Mouse (Mus musculus): ENCODE data around the gene Apol8. TPM values are rescaled to one million over a fixed set of nuclear protein-coding genes. Genes with fewer than 3 reads are reported as not detected.

Gene Apol8
- polyA plus RNA-seq, 1 experiment from 2014 or later = not detected

DNA sequence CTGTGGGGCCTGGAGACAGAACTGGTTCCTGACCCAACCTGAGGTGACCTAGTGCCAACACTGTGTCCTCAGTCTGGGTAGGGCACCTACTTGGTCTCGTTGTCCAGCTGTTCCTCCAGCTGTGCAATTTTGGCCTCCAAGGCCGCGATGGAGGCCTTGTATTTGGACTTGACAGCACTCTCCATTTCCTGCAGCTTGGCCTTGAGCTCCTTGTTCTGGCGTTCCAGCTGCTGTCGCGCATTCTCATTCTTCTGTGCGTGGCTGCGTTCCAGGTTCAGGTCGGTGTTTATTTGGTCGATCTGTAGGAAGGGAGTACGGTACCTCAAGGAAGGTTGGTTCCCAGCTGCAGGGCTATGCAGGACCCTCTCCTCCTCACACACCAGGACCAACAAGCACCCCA lies 6.9 kb upstream of the Apol8 start:
- no peak overlapping the region for H3K9ac ChIP-seq (ENCODE audit: low read depth, low read length)
- H3K9me3 ChIP-seq (ENCODE audit: control insufficient read depth, low read length) = no peaks in the 10 kb centered on the region
- DNase-seq (ENCODE audit: low spot score) (no peak), ATAC-seq (ENCODE audit: low read depth) (no peak)
- H3K27me3 ChIP-seq (replicated peaks; ENCODE audit: control insufficient read depth, insufficient read depth, low read length) = no peaks in the 10 kb centered on the region
- H3K4me2 ChIP-seq (ENCODE audit: low read depth, low read length) = no peak overlapping the region
- no peaks in the 10 kb centered on the region for H3K4me1 ChIP-seq (ENCODE audit: control insufficient read depth, insufficient read depth, low read length)
- no peak overlapping the region for H3K4me3 ChIP-seq (ENCODE audit: low read depth, low read length)
- 86% methylated on average over 11 of the region's 11 CpGs for WGBS
- H3K27ac ChIP-seq (replicated peaks; ENCODE audit: low read depth, low read length) = no peak overlapping the region
- peaks cover 88% of the 10 kb centered on the region for H3K36me3 ChIP-seq (ENCODE audit: control insufficient read depth, insufficient read depth, low read length)

- ATAC-seq (ENCODE audit: low read depth) (no peak), DNase-seq (ENCODE audit: low spot score) (no peak)
- H3K27ac ChIP-seq (replicated peaks; ENCODE audit: low read depth, low read length) = no peak overlapping the region
- H3K4me1 ChIP-seq (ENCODE audit: control insufficient read depth, insufficient read depth, low read length) = no peaks in the 10 kb centered on the region
- WGBS = 92% methylated on average over 16 of the region's 16 CpGs
- no peaks in the 10 kb centered on the region for H3K27me3 ChIP-seq (replicated peaks; ENCODE audit: control insufficient read depth, insufficient read depth, low read length)
- H3K9ac ChIP-seq (ENCODE audit: low read depth, low read length) = no peak overlapping the region
- H3K4me2 ChIP-seq (ENCODE audit: low read depth, low read length) = no peak overlapping the region
- no peak overlapping the region for H3K4me3 ChIP-seq (ENCODE audit: low read depth, low read length)
- H3K9me3 ChIP-seq (ENCODE audit: control insufficient read depth, low read length) = no peaks in the 10 kb centered on the region
- H3K36me3 ChIP-seq (ENCODE audit: control insufficient read depth, insufficient read depth, low read length) = peaks cover 82% of the 10 kb centered on the region
Observed at GRCm38 (mm10) chr15:77763050-77763449, 6.2 kb upstream of the Apol8 start.

GRCm38 (mm10) chr15:77761561-77762380 lies 5.0 kb upstream of the Apol8 start:
- no peak overlapping the region for H3K9ac ChIP-seq (ENCODE audit: low read depth, low read length)
- peaks cover 69% of the 10 kb centered on the region for H3K36me3 ChIP-seq (ENCODE audit: control insufficient read depth, insufficient read depth, low read length)
- WGBS = 74% methylated on average over 21 of the region's 22 CpGs
- DNase-seq (ENCODE audit: low spot score) = peak; percentile 62
- no peaks in the 10 kb centered on the region for H3K4me1 ChIP-seq (ENCODE audit: control insufficient read depth, insufficient read depth, low read length)
- H3K9me3 ChIP-seq (ENCODE audit: control insufficient read depth, low read length) = no peaks in the 10 kb centered on the region
- no peak overlapping the region for H3K4me3 ChIP-seq (ENCODE audit: low read depth, low read length)
- H3K27me3 ChIP-seq (replicated peaks; ENCODE audit: control insufficient read depth, insufficient read depth, low read length) = no peaks in the 10 kb centered on the region
- no peak overlapping the region for H3K4me2 ChIP-seq (ENCODE audit: low read depth, low read length)
- no peak for ATAC-seq (ENCODE audit: low read depth)
- no peak overlapping the region for H3K27ac ChIP-seq (replicated peaks; ENCODE audit: low read depth, low read length)

GRCm38 (mm10) chr15:77761083-77761482 lies 4.3 kb upstream of the Apol8 start:
- no peak for ATAC-seq (ENCODE audit: low read depth)
- no peaks in the 10 kb centered on the region for H3K27me3 ChIP-seq (replicated peaks; ENCODE audit: control insufficient read depth, insufficient read depth, low read length)
- no peaks in the 10 kb centered on the region for H3K4me1 ChIP-seq (ENCODE audit: control insufficient read depth, insufficient read depth, low read length)
- WGBS = 94% methylated on average over 7 of the region's 7 CpGs
- no peak overlapping the region for H3K27ac ChIP-seq (replicated peaks; ENCODE audit: low read depth, low read length)
- H3K4me3 ChIP-seq (ENCODE audit: low read depth, low read length) = no peak overlapping the region
- DNase-seq (ENCODE audit: low spot score) = no peak
- no peak overlapping the region for H3K9ac ChIP-seq (ENCODE audit: low read depth, low read length)
- no peaks in the 10 kb centered on the region for H3K9me3 ChIP-seq (ENCODE audit: control insufficient read depth, low read length)
- no peak overlapping the region for H3K4me2 ChIP-seq (ENCODE audit: low read depth, low read length)
- peaks cover 62% of the 10 kb centered on the region for H3K36me3 ChIP-seq (ENCODE audit: control insufficient read depth, insufficient read depth, low read length)

DNA sequence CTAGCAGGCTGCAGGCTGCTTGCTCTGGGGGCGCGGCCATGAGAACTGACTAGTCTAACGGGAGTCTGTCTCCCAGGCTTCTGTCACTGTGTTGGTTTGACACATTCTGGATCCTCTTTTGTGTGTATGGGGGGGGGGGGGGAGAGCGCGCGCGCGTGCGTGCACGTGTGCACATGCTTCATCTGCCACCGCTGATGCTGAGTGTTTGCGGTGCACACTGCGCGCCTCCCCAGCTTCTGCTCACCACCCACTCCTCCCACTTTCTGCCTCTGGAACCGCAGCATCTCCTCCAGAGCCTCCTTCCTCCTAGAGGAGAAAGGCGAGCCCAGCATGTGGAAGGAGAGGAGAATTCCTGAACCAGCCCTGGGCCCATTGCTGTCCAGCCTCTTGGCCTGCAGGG lies 3.2 kb upstream of the Apol8 start:
- no peaks in the 10 kb centered on the region for H3K27me3 ChIP-seq (replicated peaks; ENCODE audit: control insufficient read depth, insufficient read depth, low read length)
- H3K27ac ChIP-seq (replicated peaks; ENCODE audit: low read depth, low read length) = no peak overlapping the region
- 94% methylated on average over 16 of the region's 16 CpGs for WGBS
- H3K4me2 ChIP-seq (ENCODE audit: low read depth, low read length) = no peak overlapping the region
- H3K9ac ChIP-seq (ENCODE audit: low read depth, low read length) = no peak overlapping the region
- DNase-seq (ENCODE audit: low spot score) = no peak
- H3K36me3 ChIP-seq (ENCODE audit: control insufficient read depth, insufficient read depth, low read length) = peaks cover 51% of the 10 kb centered on the region
- H3K9me3 ChIP-seq (ENCODE audit: control insufficient read depth, low read length) = no peaks in the 10 kb centered on the region
- ATAC-seq (ENCODE audit: low read depth) = no peak
- H3K4me3 ChIP-seq (ENCODE audit: low read depth, low read length) = no peak overlapping the region
- no peaks in the 10 kb centered on the region for H3K4me1 ChIP-seq (ENCODE audit: control insufficient read depth, insufficient read depth, low read length)

DNA sequence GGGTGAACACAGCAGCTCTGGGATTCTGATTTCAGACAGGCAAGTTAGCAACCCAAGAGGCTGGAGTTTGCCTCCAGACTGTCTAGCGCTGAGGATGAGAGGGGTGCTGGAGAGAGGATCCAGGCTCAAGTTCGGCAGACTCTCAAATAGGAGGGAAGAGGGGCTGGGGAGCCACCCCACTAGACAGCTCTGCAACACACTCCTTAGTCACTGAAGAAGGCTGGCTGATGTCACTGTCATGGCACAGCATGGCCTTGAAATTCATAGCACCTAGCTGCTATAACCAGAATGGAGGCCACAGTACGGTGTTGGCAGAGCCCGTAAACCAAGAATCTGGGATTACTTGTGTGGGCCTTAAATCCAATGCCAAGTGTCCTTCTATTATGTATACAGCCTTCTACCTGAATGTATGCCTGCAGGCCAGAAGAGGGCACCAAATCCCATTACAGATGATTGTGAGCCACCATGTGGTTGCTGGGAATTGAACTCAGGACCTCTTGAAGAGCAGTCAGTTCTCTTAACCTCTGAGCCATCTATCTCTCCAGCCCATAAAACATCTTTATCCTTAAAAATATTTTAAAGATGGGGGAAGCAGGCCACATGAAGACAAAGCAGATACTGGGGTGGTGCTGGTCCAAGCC lies 903 bp upstream of the Apol8 start:
- WGBS = 74% methylated on average over 4 of the region's 4 CpGs
- Histone ChIP-seq H3K4me3 (ENCODE audit: low read depth, low read length) (no peak overlapping the region), H3K4me1 (ENCODE audit: control insufficient read depth, insufficient read depth, low read length) (no peaks in the 10 kb centered on the region), H3K9ac (ENCODE audit: low read depth, low read length) (no peak overlapping the region), H3K9me3 (ENCODE audit: control insufficient read depth, low read length) (no peaks in the 10 kb centered on the region), H3K27ac (replicated peaks; ENCODE audit: low read depth, low read length) (no peak overlapping the region), H3K36me3 (ENCODE audit: control insufficient read depth, insufficient read depth, low read length) (peaks cover 29% of the 10 kb centered on the region), H3K4me2 (ENCODE audit: low read depth, low read length) (no peak overlapping the region), H3K27me3 (replicated peaks; ENCODE audit: control insufficient read depth, insufficient read depth, low read length) (no peaks in the 10 kb centered on the region)
- DNase-seq (ENCODE audit: low spot score) = no peak
- ATAC-seq (ENCODE audit: low read depth) = no peak

GRCm38 (mm10) chr15:77756081-77756480 lies 722 bp downstream of the Apol8 start:
- Histone ChIP-seq H3K9ac (ENCODE audit: low read depth, low read length) (no peak overlapping the region), H3K36me3 (ENCODE audit: control insufficient read depth, insufficient read depth, low read length) (peaks cover 13% of the 10 kb centered on the region), H3K4me1 (ENCODE audit: control insufficient read depth, insufficient read depth, low read length) (no peaks in the 10 kb centered on the region), H3K27ac (replicated peaks; ENCODE audit: low read depth, low read length) (no peak overlapping the region), H3K4me3 (ENCODE audit: low read depth, low read length) (no peak overlapping the region), H3K4me2 (ENCODE audit: low read depth, low read length) (no peak overlapping the region), H3K27me3 (replicated peaks; ENCODE audit: control insufficient read depth, insufficient read depth, low read length) (no peaks in the 10 kb centered on the region), H3K9me3 (ENCODE audit: control insufficient read depth, low read length) (no peaks in the 10 kb centered on the region)
- ATAC-seq (ENCODE audit: low read depth) = no peak
- 69% methylated on average over 2 of the region's 2 CpGs for WGBS
- DNase-seq (ENCODE audit: low spot score) = no peak

DNA sequence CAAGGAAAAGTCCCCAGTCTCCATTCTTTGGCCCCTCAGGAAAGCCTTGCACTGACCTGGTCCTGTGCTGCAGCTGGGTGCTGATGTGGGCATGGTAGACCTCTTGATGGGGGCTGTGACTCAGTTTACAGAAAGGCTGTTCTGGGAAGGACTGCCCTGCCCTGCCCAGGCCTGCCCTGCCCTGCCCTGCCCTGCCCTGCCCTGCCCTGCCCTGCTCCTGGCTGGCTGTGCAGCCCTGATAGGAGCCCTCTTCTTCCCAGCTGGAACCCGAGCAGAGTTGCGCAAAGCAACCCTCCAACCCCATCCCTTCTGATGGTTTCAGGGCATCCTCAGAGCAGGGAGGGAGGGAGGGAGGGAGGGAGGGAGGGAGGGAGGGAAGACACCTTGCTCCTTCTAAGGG lies 1.7 kb downstream of the Apol8 start:
- no CpG with 5 or more reads among the region's 2 CpGs for WGBS
- Histone ChIP-seq H3K36me3 (ENCODE audit: control insufficient read depth, insufficient read depth, low read length) (peaks cover 4% of the 10 kb centered on the region), H3K27me3 (replicated peaks; ENCODE audit: control insufficient read depth, insufficient read depth, low read length) (no peaks in the 10 kb centered on the region), H3K4me1 (ENCODE audit: control insufficient read depth, insufficient read depth, low read length) (no peaks in the 10 kb centered on the region), H3K27ac (replicated peaks; ENCODE audit: low read depth, low read length) (no peak overlapping the region), H3K4me3 (ENCODE audit: low read depth, low read length) (no peak overlapping the region), H3K9me3 (ENCODE audit: control insufficient read depth, low read length) (no peaks in the 10 kb centered on the region), H3K9ac (ENCODE audit: low read depth, low read length) (no peak overlapping the region), H3K4me2 (ENCODE audit: low read depth, low read length) (no peak overlapping the region)
- DNase-seq (ENCODE audit: low spot score) (no peak), ATAC-seq (ENCODE audit: low read depth) (no peak)

- H3K27me3 ChIP-seq (replicated peaks; ENCODE audit: control insufficient read depth, insufficient read depth, low read length) = no peaks in the 10 kb centered on the region
- no peak overlapping the region for H3K4me3 ChIP-seq (ENCODE audit: low read depth, low read length)
- no peak overlapping the region for H3K9ac ChIP-seq (ENCODE audit: low read depth, low read length)
- H3K36me3 ChIP-seq (ENCODE audit: control insufficient read depth, insufficient read depth, low read length) = no peaks in the 10 kb centered on the region
- DNase-seq (ENCODE audit: low spot score) = no peak
- H3K9me3 ChIP-seq (ENCODE audit: control insufficient read depth, low read length) = no peaks in the 10 kb centered on the region
- no peak overlapping the region for H3K4me2 ChIP-seq (ENCODE audit: low read depth, low read length)
- 64% methylated on average over 11 of the region's 11 CpGs for WGBS
- H3K27ac ChIP-seq (replicated peaks; ENCODE audit: low read depth, low read length) = no peak overlapping the region
- no peak for ATAC-seq (ENCODE audit: low read depth)
- H3K4me1 ChIP-seq (ENCODE audit: control insufficient read depth, insufficient read depth, low read length) = no peaks in the 10 kb centered on the region
Observed at GRCm38 (mm10) chr15:77752443-77752842, 4.4 kb downstream of the Apol8 start.
